Mouse (Mus musculus) right cerebral cortex, adult 18-20 months (tissue): Measurements from ENCODE around the gene Spsb1.

Source experiments
- DNase-seq: peaks from one replicate; pipeline ENCODE4 v3.0.0; 2022; ENCODE audit warnings: mixed read lengths

Gene Spsb1

DNA sequence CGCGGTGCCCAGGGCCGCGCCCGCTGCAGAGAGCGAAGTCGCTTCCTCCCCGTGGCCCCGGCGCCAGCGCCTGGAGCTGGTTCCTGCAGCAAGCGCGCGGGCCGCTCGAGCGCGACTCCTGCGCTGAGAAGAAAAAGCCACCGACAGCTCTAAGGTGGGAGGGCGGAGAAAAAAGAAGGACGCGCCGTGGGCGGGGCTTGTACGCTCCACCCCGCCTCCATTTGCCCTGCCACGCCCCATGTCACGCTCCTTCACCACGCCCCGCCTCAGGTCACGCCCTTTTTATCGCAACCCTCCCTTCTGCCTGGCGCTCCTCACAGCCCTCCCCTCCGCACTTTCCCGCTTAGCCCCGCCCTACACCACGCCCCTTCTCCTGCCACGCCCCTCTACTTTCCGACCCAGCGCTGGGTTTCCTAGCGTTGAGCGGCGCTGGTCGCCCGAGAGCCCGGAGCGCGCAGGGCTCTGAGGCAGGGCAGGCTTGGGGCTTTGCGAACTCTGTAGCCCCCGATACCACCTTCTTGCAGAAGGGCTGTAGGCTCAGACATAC, at the start of gene Spsb1:
Gene Spsb1 (minus strand): TSS at position 151 of the 547 bp plus-strand sequence.
- peak; percentile 96 for DNase-seq

DNA sequence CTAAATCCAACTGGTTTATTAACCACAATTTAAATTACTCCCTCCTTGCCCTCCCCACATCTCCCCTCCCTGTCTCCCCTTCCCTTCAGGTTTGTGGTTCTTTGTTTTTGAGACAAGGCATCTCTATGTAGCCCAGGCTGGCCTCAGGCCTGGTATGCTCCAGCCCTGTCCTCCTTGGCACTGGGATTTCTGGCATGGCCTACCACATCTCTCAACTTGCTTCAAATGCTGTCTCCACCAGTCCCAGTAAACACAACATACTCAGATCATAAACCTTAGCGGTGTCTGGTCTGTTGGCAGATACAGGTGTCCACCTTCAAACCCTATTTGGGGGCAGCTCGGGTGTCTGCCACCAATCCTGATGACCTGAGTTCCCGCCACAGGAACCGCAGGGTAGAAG, 48.8 kb upstream of the Spsb1 start:
- DNase-seq = no peak

GRCm38 (mm10) chr4:150003021-150003580, 48.3 kb upstream of the Spsb1 start:
- no peak for DNase-seq

GRCm38 (mm10) chr4:150002021-150002528, 47.2 kb upstream of the Spsb1 start:
- no peak for DNase-seq

GRCm38 (mm10) chr4:150001221-150001860, 46.5 kb upstream of the Spsb1 start:
- no peak for DNase-seq

- no peak for DNase-seq
Measured at GRCm38 (mm10) chr4:149999931-150000555, 45.2 kb upstream of the Spsb1 start.

DNA sequence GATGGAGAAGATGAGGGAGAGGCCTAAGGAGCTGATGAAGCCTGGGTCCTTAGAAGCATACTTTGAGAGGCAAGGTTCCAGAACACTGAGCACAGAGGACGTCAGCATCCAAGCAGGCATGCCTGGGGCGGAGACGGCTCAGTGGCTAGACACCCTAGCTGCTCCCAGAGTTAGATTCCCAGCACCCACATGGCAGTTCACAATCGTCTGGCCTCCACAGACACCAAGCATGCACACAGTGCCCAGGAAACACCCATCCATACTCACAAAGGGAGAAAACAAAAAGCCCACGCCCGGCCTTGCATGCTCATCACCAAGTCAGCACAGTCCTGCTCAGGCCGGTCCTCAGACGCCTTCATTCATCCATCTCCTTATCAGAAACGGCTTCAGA, 44.7 kb upstream of the Spsb1 start:
- DNase-seq = no peak

DNA sequence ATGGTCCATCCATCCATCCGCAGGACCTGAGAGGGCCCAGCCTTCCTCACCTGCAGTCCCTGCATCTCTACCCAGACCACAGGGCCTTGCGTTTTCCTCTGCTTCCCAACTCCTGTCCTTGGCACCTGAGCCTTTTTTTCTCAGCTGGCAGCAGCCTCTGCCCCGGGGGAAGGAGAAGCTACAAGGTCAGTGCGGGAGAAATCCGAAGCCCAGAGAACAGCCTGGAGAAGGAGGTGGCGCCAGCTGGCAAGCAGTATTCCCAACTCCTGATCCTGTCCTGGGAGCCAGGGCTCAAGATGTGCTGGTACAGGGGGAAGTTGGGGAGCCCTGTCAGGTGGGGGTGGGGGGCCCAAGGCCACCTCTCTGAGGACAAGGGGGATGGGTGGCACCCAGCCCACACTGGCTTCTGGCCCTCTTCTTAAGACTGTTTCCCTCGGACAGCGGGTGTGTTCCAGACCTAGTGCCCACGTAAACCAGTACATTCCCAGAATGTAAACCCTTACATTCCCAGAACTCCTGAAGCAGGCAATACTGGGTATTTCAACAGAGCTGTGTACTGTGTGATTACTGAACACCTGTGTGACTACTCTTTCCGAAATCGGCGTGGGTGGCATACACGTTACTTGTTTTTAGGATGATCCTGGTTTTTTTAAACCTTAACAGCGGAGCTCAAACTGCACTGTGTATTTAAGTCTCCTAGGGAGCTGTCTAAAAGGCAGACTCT, 44.1 kb upstream of the Spsb1 start:
- no peak for DNase-seq

DNA sequence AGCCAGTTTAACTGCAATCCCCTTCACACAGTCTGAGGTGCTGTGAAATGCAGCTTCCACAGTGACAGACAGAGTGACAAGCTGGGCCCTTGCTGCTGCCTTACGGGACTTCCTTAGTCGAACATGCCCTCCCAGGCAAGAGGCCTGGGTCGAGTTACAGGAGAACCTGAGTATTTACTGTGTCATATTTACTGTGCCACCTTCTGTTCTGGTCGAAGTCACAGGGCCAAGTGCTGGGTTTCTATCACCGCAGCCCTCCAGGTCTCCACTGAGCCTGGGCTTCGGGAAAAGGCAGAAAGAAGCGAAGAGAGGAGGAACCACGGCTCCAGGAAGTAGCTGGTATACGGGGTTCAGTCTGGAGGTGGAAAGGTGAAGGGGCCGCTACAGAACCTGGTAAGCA, 43.2 kb upstream of the Spsb1 start:
- no peak for DNase-seq

GRCm38 (mm10) chr4:149996440-149996839, 41.6 kb upstream of the Spsb1 start:
- no peak for DNase-seq

- DNase-seq = no peak
Measured at GRCm38 (mm10) chr4:149995911-149996310, 41.1 kb upstream of the Spsb1 start.

DNA sequence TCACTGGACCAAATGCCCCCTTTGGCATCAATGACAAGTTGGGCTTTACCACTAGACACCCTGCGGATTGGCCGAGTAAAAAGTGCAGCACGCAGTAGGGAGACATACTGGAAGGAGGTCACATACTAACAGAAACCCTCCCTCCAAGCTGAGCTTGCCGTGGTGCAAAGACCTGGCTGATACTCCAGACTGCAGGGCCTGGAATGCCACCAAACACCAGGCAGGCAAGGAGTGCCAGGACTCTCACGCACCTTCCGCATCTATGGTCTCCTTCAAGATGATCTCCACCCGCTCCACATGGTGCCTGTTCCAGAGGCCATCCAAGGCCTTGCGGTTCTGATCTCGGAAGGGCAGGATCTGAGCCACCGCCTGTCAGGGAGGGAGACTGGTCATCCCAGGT, 39.4 kb upstream of the Spsb1 start:
- DNase-seq = no peak

- DNase-seq = no peak
Measured at GRCm38 (mm10) chr4:149992670-149993032, 37.8 kb upstream of the Spsb1 start.

- DNase-seq = no peak
Measured at GRCm38 (mm10) chr4:149991755-149992669, 37.2 kb upstream of the Spsb1 start.

- no peak for DNase-seq
Measured at GRCm38 (mm10) chr4:149990954-149991633, 36.3 kb upstream of the Spsb1 start.

DNA sequence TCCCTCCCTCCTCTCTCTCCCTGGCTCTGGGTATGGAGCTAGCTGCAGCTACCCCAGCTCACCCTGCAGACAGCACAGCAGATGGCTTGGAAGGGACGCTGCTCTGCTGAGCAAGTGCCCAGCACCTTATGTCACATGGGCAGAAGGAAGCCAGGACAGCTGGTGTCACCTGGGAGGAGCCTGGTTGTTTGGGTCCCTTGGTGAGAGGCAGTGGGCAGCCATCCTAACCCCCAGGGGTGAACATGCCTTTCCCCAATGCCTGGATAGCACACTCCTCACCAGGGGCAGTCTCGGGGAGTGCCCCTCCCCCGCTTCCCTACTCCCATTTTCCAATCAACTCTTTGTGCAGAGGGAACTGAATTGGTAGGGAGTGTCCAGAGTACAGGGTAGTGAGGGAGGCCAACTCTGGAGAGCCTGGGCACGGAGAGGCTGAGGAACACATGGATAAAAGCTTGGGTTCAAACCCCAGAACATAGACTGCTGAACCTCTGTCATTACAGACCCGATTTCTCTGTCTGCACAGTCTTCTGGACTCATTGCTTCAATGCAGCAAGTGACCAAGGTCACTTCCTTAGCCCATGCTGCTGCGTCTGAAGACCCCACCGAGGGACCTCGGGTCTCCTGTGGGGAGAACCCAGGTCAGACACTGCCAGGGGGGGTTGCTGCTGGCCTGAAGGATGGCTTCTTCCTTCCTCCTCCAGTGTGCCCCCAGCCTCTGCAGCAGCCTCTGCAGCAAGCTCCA, 35.5 kb upstream of the Spsb1 start:
- no peak for DNase-seq

DNA sequence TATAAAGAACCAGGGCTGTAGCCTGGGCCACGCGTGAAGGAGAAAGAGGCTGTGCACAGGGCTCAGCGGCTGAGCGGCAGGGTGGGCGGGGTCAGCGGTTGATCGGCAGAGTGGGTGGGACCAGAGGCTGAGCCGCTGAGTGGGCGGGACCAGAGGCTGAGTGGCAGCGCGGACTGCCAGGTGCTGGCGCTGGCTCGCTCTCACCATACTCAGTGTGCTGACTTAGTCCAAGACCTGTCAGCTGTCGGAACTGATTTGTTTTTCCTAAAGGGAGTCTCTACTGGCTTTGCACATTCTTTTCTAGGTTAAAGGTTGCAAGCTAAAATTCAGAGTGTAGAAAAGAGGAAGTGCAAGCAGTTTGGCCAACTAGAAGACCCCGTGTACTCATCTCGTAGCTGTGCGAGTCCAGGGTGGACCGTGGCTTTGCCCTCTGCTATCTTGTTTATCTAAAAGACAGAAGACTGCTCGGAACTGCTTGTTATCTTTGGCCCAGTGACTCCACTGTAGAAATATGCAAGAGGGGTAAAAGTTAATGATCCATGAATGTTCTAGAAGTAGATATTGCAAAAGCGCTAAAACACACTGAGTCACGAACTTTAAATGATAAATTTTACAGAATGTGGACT, 34.2 kb upstream of the Spsb1 start:
- peak; percentile 92 for DNase-seq

DNA sequence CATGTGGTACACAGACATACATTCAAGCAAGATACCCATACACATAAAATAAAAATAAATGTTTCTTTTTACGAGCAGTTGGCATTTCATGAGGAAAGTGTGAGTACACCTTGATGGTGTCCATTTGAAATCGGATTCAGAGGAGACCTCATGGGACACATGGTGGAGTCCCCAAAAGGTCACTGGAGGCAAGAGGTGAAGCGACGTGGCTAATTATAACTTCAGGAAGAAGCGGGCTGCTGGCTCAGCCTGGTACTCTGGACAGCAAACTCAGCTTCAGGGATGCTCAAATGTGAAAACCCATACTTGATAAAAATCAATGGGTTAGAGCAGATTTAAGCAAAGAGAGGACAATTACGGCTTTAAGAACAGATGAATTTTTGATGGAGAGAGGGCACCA, 33.5 kb upstream of the Spsb1 start:
- DNase-seq = no peak

GRCm38 (mm10) chr4:149986671-149987417, 32.0 kb upstream of the Spsb1 start:
- DNase-seq = no peak
